Mouse (Mus musculus) liver, adult 2 months (tissue): ENCODE measurements around the gene Mdga1. TPM values are rescaled to one million over a fixed set of nuclear protein-coding genes. Genes with fewer than 3 reads are reported as not detected.

Experiments
- DNase-seq: peaks from one replicate; pipeline ENCODE4 v3.0.0-alpha.2; 2011; ENCODE audit warnings: low read depth, low spot score; ENCODE audit errors: extremely low read depth
- H3K27ac ChIP-seq: fragments of 200-500 bp; replicated peaks from 2 replicates; pipeline ENCODE4 v1.5.1; 2012; ENCODE audit warnings: low read depth, mild to moderate bottlenecking, control low read depth, inconsistent platforms, low read length; ENCODE audit not compliant: insufficient read depth
- H3K27me3 ChIP-seq: fragments of 200-500 bp; 2 replicates; pipeline ENCODE4 v1.6.1; 2012; ENCODE audit warnings: mild to moderate bottlenecking, moderate library complexity, low read length, inconsistent platforms; ENCODE audit not compliant: control insufficient read depth, insufficient read depth
- H3K36me3 ChIP-seq: fragments of 200-500 bp; 2 replicates; pipeline ENCODE4 v1.6.1; 2012; ENCODE audit warnings: low read length, inconsistent platforms; ENCODE audit not compliant: control insufficient read depth, insufficient read depth
- H3K4me1 ChIP-seq: fragments of 200-500 bp; 2 replicates; pipeline ENCODE4 v1.6.1; 2011; ENCODE audit warnings: low read length; ENCODE audit not compliant: control insufficient read depth, insufficient read depth
- H3K4me3 ChIP-seq: fragments of 200-500 bp; 2 replicates; pipeline ENCODE4 v1.5.1; 2011; ENCODE audit warnings: low read depth, mild to moderate bottlenecking, control low read depth, low read length, moderate library complexity; ENCODE audit not compliant: insufficient read depth
- H3K79me2 ChIP-seq: fragments of 200-500 bp; 2 replicates; pipeline ENCODE4 v1.6.1; 2012; ENCODE audit warnings: inconsistent platforms, mild to moderate bottlenecking, low read length, moderate library complexity; ENCODE audit not compliant: control insufficient read depth, insufficient read depth
- H3K9ac ChIP-seq: fragments of 200-500 bp; 2 replicates; pipeline ENCODE4 v1.6.1; 2012; ENCODE audit warnings: low read depth, mild to moderate bottlenecking, control low read depth, inconsistent platforms, low read length
- CTCF ChIP-seq: fragments of 200-500 bp; IDR thresholded peaks from 2 replicates; pipeline ENCODE4 v1.5.1; 2011; ENCODE audit warnings: low read depth, low read length, control low read depth
- POLR2A ChIP-seq: fragments of 200-500 bp; IDR thresholded peaks from 2 replicates; pipeline ENCODE4 v1.6.1; 2011; ENCODE audit warnings: low read length, control low read depth; ENCODE audit not compliant: insufficient read depth; ENCODE audit errors: extremely low read depth
- WGBS: fragments of 180-500 bp; shearing (Covaris S2); methylation state at CpG from one replicate; pipeline ENCODE4 v1.1.7; 2018; 5-methylcytosine and 5-hydroxymethylcytosine counted together
- polyA plus RNA-seq: library from polyadenylated mRNA; depleted of rRNA; stranded (reverse); fragments of >200 nt; gene quantifications from 2 replicates; pipeline ENCODE4 v1.2.3, GENCODE M21; 2012
- total RNA-seq: library from RNA; depleted of rRNA; stranded (reverse); fragments of >200 nt; gene quantifications from 2 replicates; pipeline ENCODE4 v1.2.3, GENCODE M21; 2014

The Mdga1 gene
- total and polyA plus RNA-seq, 2 experiments, result 0.09 to 0.64 TPM

DNA sequence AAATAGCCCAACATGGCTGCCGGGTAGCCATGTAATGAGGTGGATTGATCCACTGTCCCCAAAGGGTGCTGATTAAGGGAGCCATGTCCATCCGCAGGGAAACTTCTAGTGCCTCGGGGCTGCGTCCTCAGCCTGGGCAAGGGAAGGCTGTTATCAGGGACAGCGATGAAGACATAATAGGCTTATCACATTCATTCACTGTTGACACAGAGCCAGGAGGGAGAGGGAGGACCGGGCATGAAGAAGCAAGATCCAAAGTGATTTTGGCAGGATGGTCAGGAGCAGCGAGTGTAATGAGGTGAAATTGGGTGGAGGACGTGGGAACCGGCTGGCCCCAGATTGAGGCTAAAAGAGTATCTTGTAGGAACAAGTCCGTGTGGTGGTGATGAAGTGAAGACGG is 25.5 kb downstream of the Mdga1 start:
- 65% methylated on average over 11 of the region's 11 CpGs for WGBS
- H3K36me3 ChIP-seq, result no peaks in the 10 kb centered on the region
- H3K79me2 ChIP-seq, result no peaks in the 10 kb centered on the region
- no peak for DNase-seq
- no peaks in the 10 kb centered on the region for H3K4me1 ChIP-seq
- no peak for TF ChIP-seq CTCF
- no peak overlapping the region for H3K4me3 ChIP-seq
- H3K27me3 ChIP-seq, result no peaks in the 10 kb centered on the region
- H3K9ac ChIP-seq, result no peak overlapping the region
- H3K27ac ChIP-seq, result no peak overlapping the region

- no peaks in the 10 kb centered on the region for H3K79me2 ChIP-seq
- H3K27me3 ChIP-seq, result peaks cover 2% of the 10 kb centered on the region; the same call in 1 of the 2 replicates
- no peak overlapping the region for H3K27ac ChIP-seq
- no peak overlapping the region for H3K9ac ChIP-seq
- WGBS, result 92% methylated on average over 5 of the region's 5 CpGs
- no peaks in the 10 kb centered on the region for H3K36me3 ChIP-seq
- no peaks in the 10 kb centered on the region for H3K4me1 ChIP-seq
- no peak overlapping the region for H3K4me3 ChIP-seq
- DNase-seq, result no peak
- TF ChIP-seq CTCF, result no peak
- no peak for TF ChIP-seq POLR2A
Observed at GRCm38 (mm10) chr17:29939011-29939410, 30.9 kb downstream of the Mdga1 start.

DNA sequence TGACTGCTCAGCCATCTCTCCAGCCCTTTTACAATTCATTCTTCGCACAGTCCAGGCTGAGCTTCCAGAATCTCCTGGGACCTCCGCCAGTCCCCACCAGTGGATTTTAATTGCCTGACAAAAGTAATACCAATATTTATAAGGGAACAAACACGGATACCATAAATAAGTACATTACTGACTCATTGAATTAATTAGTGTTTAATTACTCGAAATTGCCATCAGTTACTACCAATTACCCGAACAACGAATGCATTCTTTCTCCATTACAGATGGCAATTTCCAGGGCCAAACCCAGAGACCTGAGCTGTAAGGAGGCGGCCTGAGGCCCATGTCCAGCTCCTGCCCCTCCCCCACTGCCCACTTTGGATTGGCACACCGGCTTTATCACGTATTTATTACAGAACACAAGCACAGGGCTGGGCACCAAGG is 32.5 kb downstream of the Mdga1 start:
- Histone ChIP-seq H3K27me3 (peaks cover 2% of the 10 kb centered on the region; the same call in 1 of the 2 replicates), H3K36me3 (no peaks in the 10 kb centered on the region), H3K79me2 (no peaks in the 10 kb centered on the region), H3K9ac (no peak overlapping the region), H3K4me1 (no peaks in the 10 kb centered on the region), H3K4me3 (no peak overlapping the region), H3K27ac (no peak overlapping the region)
- 91% methylated on average over 9 of the region's 9 CpGs for WGBS
- no peak for TF ChIP-seq POLR2A
- no peak for TF ChIP-seq CTCF
- DNase-seq, result no peak

DNA sequence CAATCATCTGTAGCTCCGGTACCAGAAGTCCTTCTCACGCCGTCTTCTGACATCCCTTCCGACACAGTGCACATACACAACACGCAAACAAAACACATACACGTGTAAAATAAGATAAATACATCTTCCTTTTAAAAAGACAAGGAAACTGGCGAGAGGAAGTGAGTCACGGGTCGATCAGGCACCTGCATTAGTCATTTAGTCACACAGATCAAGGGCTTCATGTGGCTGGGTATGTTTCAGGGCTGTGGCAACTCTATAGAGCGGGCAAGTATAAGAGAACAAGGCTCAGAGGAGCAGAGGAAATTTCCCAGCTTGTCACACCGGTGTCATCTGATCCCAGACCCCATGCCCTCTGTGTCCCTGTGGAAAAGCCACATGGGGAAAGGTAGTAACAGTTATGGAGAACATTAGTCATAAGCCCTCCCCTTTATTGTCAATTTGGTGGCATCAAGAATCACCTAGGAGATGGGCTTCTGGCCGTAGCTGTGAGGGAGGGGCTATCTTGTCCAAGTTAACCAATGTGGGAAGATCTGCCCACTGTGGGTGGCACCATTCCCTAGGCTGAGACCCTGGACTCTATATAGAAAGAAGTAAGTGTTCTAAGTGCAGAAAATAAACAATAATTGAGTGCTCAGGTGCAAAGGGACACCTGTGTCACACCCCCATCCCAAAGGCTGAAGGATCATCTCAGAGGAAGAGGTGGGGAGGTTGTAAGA is 35.6 kb downstream of the Mdga1 start:
- no peak overlapping the region for H3K9ac ChIP-seq
- TF ChIP-seq POLR2A (no peak), CTCF (no peak)
- H3K4me1 ChIP-seq, result no peaks in the 10 kb centered on the region
- H3K36me3 ChIP-seq, result no peaks in the 10 kb centered on the region
- WGBS, result 76% methylated on average over 12 of the region's 12 CpGs
- DNase-seq, result no peak
- H3K27me3 ChIP-seq, result peaks cover 2% of the 10 kb centered on the region; the same call in 1 of the 2 replicates
- no peak overlapping the region for H3K27ac ChIP-seq
- H3K79me2 ChIP-seq, result no peaks in the 10 kb centered on the region
- H3K4me3 ChIP-seq, result no peak overlapping the region

DNA sequence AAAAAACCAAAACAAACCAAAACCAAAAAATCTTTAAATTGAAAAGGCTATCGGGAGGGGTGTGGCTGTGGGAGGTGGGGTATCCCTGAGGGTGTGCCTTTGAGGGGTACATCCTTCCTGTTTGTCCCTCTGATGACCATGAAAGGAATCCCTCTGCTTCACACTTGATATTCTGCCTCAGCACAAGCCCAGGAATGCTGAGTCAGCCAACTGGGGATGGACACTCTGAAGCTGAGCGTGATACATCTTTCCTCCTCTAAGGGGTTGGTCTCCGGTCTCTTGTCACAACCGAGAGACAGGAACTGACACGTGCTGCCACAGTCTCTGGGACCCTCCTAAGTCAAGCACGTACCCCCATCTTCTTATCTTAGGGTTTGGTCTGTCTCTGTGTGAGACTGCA is 37.1 kb downstream of the Mdga1 start:
- Histone ChIP-seq H3K9ac (no peak overlapping the region), H3K27ac (no peak overlapping the region), H3K4me1 (no peaks in the 10 kb centered on the region), H3K27me3 (peaks cover 2% of the 10 kb centered on the region; the same call in 1 of the 2 replicates), H3K79me2 (no peaks in the 10 kb centered on the region), H3K4me3 (no peak overlapping the region), H3K36me3 (no peaks in the 10 kb centered on the region)
- TF ChIP-seq CTCF (no peak), POLR2A (no peak)
- DNase-seq, result no peak
- WGBS, result 77% methylated on average over 6 of the region's 6 CpGs

DNA sequence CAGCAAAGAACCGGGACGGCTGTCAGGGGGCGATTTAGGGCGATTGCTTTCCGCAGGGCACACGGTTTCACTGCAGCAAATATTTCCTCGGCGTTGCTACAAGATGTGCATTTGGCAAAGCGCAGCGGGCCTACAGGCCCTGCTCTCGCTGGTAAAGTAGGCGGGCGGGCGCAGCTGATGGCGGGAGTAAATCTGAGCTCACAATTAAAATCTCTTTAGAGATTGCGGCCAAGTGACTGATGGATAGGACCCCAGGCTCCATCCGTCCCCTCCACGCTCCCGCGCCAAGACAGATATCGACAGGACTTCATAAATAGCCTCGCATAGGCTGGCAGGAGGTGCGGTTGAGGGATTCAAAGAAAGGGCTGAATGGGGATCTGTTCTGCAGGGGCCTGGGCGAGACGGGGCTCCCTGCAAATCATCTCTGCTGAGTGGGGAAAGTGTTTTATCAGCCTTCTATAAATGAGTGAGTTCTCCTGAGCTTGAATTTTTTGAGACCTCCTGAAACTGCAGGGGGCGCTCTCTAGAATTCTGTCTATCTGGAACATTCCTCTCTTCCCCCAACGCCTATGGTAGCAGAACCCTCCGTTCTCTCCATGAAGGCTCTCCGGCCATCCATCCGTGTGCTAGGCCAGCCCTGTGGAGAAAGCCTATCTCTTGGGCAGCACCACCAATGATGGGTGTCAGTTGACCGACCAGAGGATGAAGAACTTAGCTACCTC is 38.5 kb downstream of the Mdga1 start:
- no peaks in the 10 kb centered on the region for H3K4me1 ChIP-seq
- no peak overlapping the region for H3K4me3 ChIP-seq
- peaks cover 2% of the 10 kb centered on the region; the same call in 1 of the 2 replicates for H3K27me3 ChIP-seq
- no peak for TF ChIP-seq CTCF
- no peak for TF ChIP-seq POLR2A
- H3K79me2 ChIP-seq, result no peaks in the 10 kb centered on the region
- H3K36me3 ChIP-seq, result no peaks in the 10 kb centered on the region
- H3K27ac ChIP-seq, result no peak overlapping the region
- H3K9ac ChIP-seq, result no peak overlapping the region
- WGBS, result 92% methylated on average over 31 of the region's 31 CpGs
- no peak for DNase-seq
